Mouse (Mus musculus) lung, embryonic 16.5 days (tissue): ENCODE results near the gene Mia2. TPM values are rescaled to one million over a fixed set of nuclear protein-coding genes. Genes with fewer than 3 reads are reported as not detected.

ENCODE experiments used
- ATAC-seq: fragments of 200-750 bp; cut with Nextera tagmentation; 2 replicates; pipeline ENCODE4 v1.8.0; 2017; ENCODE audit warnings: low read depth, mild to moderate bottlenecking, moderate library complexity
- H3K27ac ChIP-seq: fragments of 300-500 bp; sonication (generic); 2 replicates; pipeline ENCODE4 v1.5.1; 2014; ENCODE audit warnings: mild to moderate bottlenecking, control low read depth, low read length
- H3K27me3 ChIP-seq: fragments of 300-500 bp; sonication (generic); 2 replicates; pipeline ENCODE4 v1.6.1; 2014; ENCODE audit warnings: low read depth, low read length, mixed read lengths; ENCODE audit not compliant: control insufficient read depth, insufficient read depth
- H3K36me3 ChIP-seq: fragments of 300-500 bp; sonication (generic); 2 replicates; pipeline ENCODE4 v1.6.1; 2014; ENCODE audit warnings: low read length; ENCODE audit not compliant: control insufficient read depth, insufficient read depth
- H3K4me1 ChIP-seq: fragments of 300-500 bp; sonication (generic); replicated peaks from 2 replicates; pipeline ENCODE4 v1.6.1; 2014; ENCODE audit warnings: low read length, mixed read lengths; ENCODE audit not compliant: control insufficient read depth, insufficient read depth
- H3K4me2 ChIP-seq: fragments of 300-500 bp; sonication (generic); 2 replicates; pipeline ENCODE4 v1.6.1; 2014; ENCODE audit warnings: low read depth, low read length, control low read depth
- H3K4me3 ChIP-seq: fragments of 300-500 bp; sonication (generic); 2 replicates; pipeline ENCODE4 v1.5.1; 2014; ENCODE audit warnings: mild to moderate bottlenecking, low read length, control low read depth
- H3K9ac ChIP-seq: fragments of 300-500 bp; sonication (generic); 2 replicates; pipeline ENCODE4 v1.6.1; 2014; ENCODE audit warnings: low read length, control low read depth
- H3K9me3 ChIP-seq: fragments of 300-500 bp; sonication (generic); 2 replicates; pipeline ENCODE4 v1.6.1; 2016; ENCODE audit warnings: low read length; ENCODE audit not compliant: control insufficient read depth
- WGBS: fragments of 180-500 bp; shearing (Covaris S2); extraction: QIAGEN DNeasy Blood & Tissue Kit; methylation state at CpG from one replicate; pipeline ENCODE4 v1.1.7; 2014; 5-methylcytosine and 5-hydroxymethylcytosine counted together
- polyA plus RNA-seq: library from polyadenylated mRNA; unstranded; fragments of >200 nt; fragmentation: Nextera tagmentation; extraction: Ambion mirVana; gene quantifications from 2 replicates; pipeline ENCODE4 v1.2.1, GENCODE M21; 2015

Mia2 gene
- polyA plus RNA-seq, 1 experiment from 2014 or later: 55.8 TPM

GRCm38 (mm10) chr12:59128501-59128900, 32.9 kb downstream of the Mia2 start:
- WGBS: 56% methylated on average over 10 of the region's 10 CpGs
- H3K36me3 ChIP-seq: no peaks in the 10 kb centered on the region
- H3K9ac ChIP-seq: no peak overlapping the region
- no peak for ATAC-seq
- no peak overlapping the region; the same call in 1 of the 2 replicates for H3K4me3 ChIP-seq
- H3K4me1 ChIP-seq: peaks cover 19% of the 10 kb centered on the region
- H3K4me2 ChIP-seq: peak overlapping the region; percentile 47
- no peaks in the 10 kb centered on the region for H3K27me3 ChIP-seq
- no peak overlapping the region for H3K27ac ChIP-seq
- no peaks in the 10 kb centered on the region for H3K9me3 ChIP-seq

GRCm38 (mm10) chr12:59129038-59129437, 33.4 kb downstream of the Mia2 start:
- H3K27ac ChIP-seq: no peak overlapping the region
- peak overlapping the region; percentile 47 for H3K4me2 ChIP-seq
- WGBS: 29% methylated on average over 7 of the region's 7 CpGs

GRCm38 (mm10) chr12:59129592-59129991, 34.0 kb downstream of the Mia2 start:
- Histone ChIP-seq H3K9me3 (no peaks in the 10 kb centered on the region), H3K9ac (peak overlapping the region; percentile 51), H3K4me3 (peak overlapping the region; percentile 55), H3K4me1 (peaks cover 19% of the 10 kb centered on the region), H3K27ac (peak overlapping the region; percentile 54), H3K27me3 (no peaks in the 10 kb centered on the region), H3K36me3 (no peaks in the 10 kb centered on the region), H3K4me2 (peak overlapping the region; percentile 68)
- 6% methylated on average over 6 of the region's 6 CpGs for WGBS
- peak; percentile 40 for ATAC-seq

More at GRCm38 (mm10) chr12:59129038-59129437, 33.4 kb downstream of the Mia2 start:
- Histone ChIP-seq H3K9ac (no peak overlapping the region), H3K27me3 (no peaks in the 10 kb centered on the region), H3K4me1 (peaks cover 19% of the 10 kb centered on the region), H3K36me3 (no peaks in the 10 kb centered on the region), H3K9me3 (no peaks in the 10 kb centered on the region), H3K4me3 (peak overlapping the region; percentile 7)
- peak; percentile 31 for ATAC-seq

GRCm38 (mm10) chr12:59130249-59130648, 34.6 kb downstream of the Mia2 start:
- Histone ChIP-seq H3K9me3 (no peaks in the 10 kb centered on the region), H3K4me1 (peaks cover 19% of the 10 kb centered on the region)
- WGBS: 6% methylated on average over 3 of the region's 3 CpGs

GRCm38 (mm10) chr12:59130651-59131577, 35.3 kb downstream of the Mia2 start:
- peak; percentile 95 for ATAC-seq
- under 1% methylated on average over 87 of the region's 100 CpGs for WGBS
- Histone ChIP-seq H3K27me3 (no peaks in the 10 kb centered on the region), H3K4me1 (peaks cover 19% of the 10 kb centered on the region), H3K27ac (peak overlapping the region; percentile 97), H3K36me3 (no peaks in the 10 kb centered on the region), H3K9ac (peak overlapping the region; percentile 95), H3K4me3 (peak overlapping the region; percentile 92), H3K4me2 (peak overlapping the region; percentile 68), H3K9me3 (no peaks in the 10 kb centered on the region)

More at GRCm38 (mm10) chr12:59130249-59130648, 34.6 kb downstream of the Mia2 start:
- Histone ChIP-seq H3K36me3 (no peaks in the 10 kb centered on the region), H3K4me3 (peak overlapping the region; percentile 92), H3K27me3 (no peaks in the 10 kb centered on the region), H3K27ac (peak overlapping the region; percentile 97), H3K4me2 (peak overlapping the region; percentile 68), H3K9ac (peak overlapping the region; percentile 95)
- no peak for ATAC-seq

- peak overlapping the region; percentile 68 for H3K4me2 ChIP-seq
- peaks cover 19% of the 10 kb centered on the region for H3K4me1 ChIP-seq
- no peaks in the 10 kb centered on the region for H3K9me3 ChIP-seq
- no peaks in the 10 kb centered on the region for H3K27me3 ChIP-seq
- peak overlapping the region; percentile 92 for H3K4me3 ChIP-seq
- under 1% methylated on average over 26 of the region's 30 CpGs for WGBS
- peak overlapping the region; percentile 95 for H3K9ac ChIP-seq
- H3K36me3 ChIP-seq: no peaks in the 10 kb centered on the region
- H3K27ac ChIP-seq: peak overlapping the region; percentile 97
- ATAC-seq: peak; percentile 41
Measured at GRCm38 (mm10) chr12:59131578-59131946, 36.0 kb downstream of the Mia2 start.

GRCm38 (mm10) chr12:59132462-59132861, 36.9 kb downstream of the Mia2 start:
- H3K4me1 ChIP-seq: peaks cover 19% of the 10 kb centered on the region
- peak overlapping the region; percentile 92 for H3K4me3 ChIP-seq
- peak overlapping the region; percentile 48 for H3K9ac ChIP-seq
- no peaks in the 10 kb centered on the region for H3K9me3 ChIP-seq
- H3K27ac ChIP-seq: no peak overlapping the region; the same call in 1 of the 2 replicates
- ATAC-seq: no peak
- no peaks in the 10 kb centered on the region for H3K27me3 ChIP-seq
- peak overlapping the region; percentile 68 for H3K4me2 ChIP-seq
- no peaks in the 10 kb centered on the region for H3K36me3 ChIP-seq
- 29% methylated on average over 3 of the region's 3 CpGs for WGBS

- no peak for ATAC-seq
- Histone ChIP-seq H3K4me1 (peaks cover 19% of the 10 kb centered on the region), H3K9ac (no peak overlapping the region), H3K27me3 (no peaks in the 10 kb centered on the region), H3K27ac (no peak overlapping the region), H3K4me2 (peak overlapping the region; percentile 36; the same call in 1 of the 2 replicates), H3K9me3 (no peaks in the 10 kb centered on the region), H3K36me3 (peaks cover 3% of the 10 kb centered on the region; the same call in 1 of the 2 replicates), H3K4me3 (peak overlapping the region; percentile 0; the same call in 1 of the 2 replicates)
- 74% methylated on average over 7 of the region's 7 CpGs for WGBS
Measured at GRCm38 (mm10) chr12:59132940-59133339, 37.3 kb downstream of the Mia2 start.

- Histone ChIP-seq H3K36me3 (peaks cover 6% of the 10 kb centered on the region; the same call in 1 of the 2 replicates), H3K4me3 (no peak overlapping the region; the same call in 1 of the 2 replicates), H3K4me2 (no peak overlapping the region), H3K9me3 (no peaks in the 10 kb centered on the region), H3K9ac (no peak overlapping the region), H3K4me1 (peaks cover 19% of the 10 kb centered on the region), H3K27ac (no peak overlapping the region), H3K27me3 (no peaks in the 10 kb centered on the region)
- 89% methylated on average over 10 of the region's 10 CpGs for WGBS
- no peak for ATAC-seq
Measured at GRCm38 (mm10) chr12:59133437-59133999, 37.9 kb downstream of the Mia2 start.
